Mouse (Mus musculus) hindbrain, embryonic 13.5 days (tissue): Measurements from ENCODE around the gene Gm4858. TPM values are rescaled to one million over a fixed set of nuclear protein-coding genes. Genes with fewer than 3 reads are reported as not detected.

Experiments used
- ATAC-seq: fragments of 200-750 bp; cut with Nextera tagmentation; 2 replicates; pipeline ENCODE4 v1.8.0; 2017; ENCODE audit warnings: moderate TSS enrichment; ENCODE audit not compliant: low FRiP score
- H3K27ac ChIP-seq: fragments of 300-500 bp; sonication (generic); 2 replicates; pipeline ENCODE4 v1.5.1; 2015; ENCODE audit warnings: inconsistent platforms, mild to moderate bottlenecking, moderate library complexity
- H3K27me3 ChIP-seq: fragments of 300-500 bp; sonication (generic); 2 replicates; pipeline ENCODE4 v1.6.1; 2015; ENCODE audit warnings: mild to moderate bottlenecking, inconsistent platforms
- H3K36me3 ChIP-seq: fragments of 300-500 bp; sonication (generic); 2 replicates; pipeline ENCODE4 v1.6.1; 2015; ENCODE audit warnings: mild to moderate bottlenecking, inconsistent platforms
- H3K4me1 ChIP-seq: fragments of 300-500 bp; sonication (generic); replicated peaks from 2 replicates; pipeline ENCODE4 v1.6.1; 2015; ENCODE audit warnings: inconsistent platforms
- H3K4me2 ChIP-seq: fragments of 300-500 bp; sonication (generic); 2 replicates; pipeline ENCODE4 v1.6.1; 2015; ENCODE audit warnings: inconsistent platforms, mild to moderate bottlenecking, moderate library complexity
- H3K4me3 ChIP-seq: fragments of 300-500 bp; sonication (generic); 2 replicates; pipeline ENCODE4 v1.5.1; 2015; ENCODE audit warnings: mild to moderate bottlenecking, inconsistent platforms
- H3K9ac ChIP-seq: fragments of 300-500 bp; sonication (generic); 2 replicates; pipeline ENCODE4 v1.6.1; 2015; ENCODE audit warnings: mild to moderate bottlenecking, inconsistent platforms
- H3K9me3 ChIP-seq: fragments of 300-500 bp; sonication (generic); 2 replicates; pipeline ENCODE4 v1.6.1; 2016; ENCODE audit warnings: inconsistent platforms
- WGBS: fragments of 180-500 bp; shearing (Covaris S2); methylation state at CpG from one replicate; pipeline ENCODE4 v1.1.7; 2015; 5-methylcytosine and 5-hydroxymethylcytosine counted together
- polyA plus RNA-seq: library from polyadenylated mRNA; unstranded; fragments of >200 nt; fragmentation: Nextera tagmentation; extraction: Ambion mirVana; gene quantifications from 2 replicates; pipeline ENCODE4 v1.2.1, GENCODE M21; 2015

Gm4858 gene
- polyA plus RNA-seq, 1 experiment from 2014 or later, result not detected

GRCm38 (mm10) chr3:93119101-93119500 is 50.5 kb downstream of the Gm4858 start:
- Histone ChIP-seq H3K4me2 (no peak overlapping the region), H3K36me3 (no peaks in the 10 kb centered on the region), H3K4me1 (no peaks in the 10 kb centered on the region), H3K27ac (no peak overlapping the region), H3K4me3 (no peak overlapping the region), H3K27me3 (no peaks in the 10 kb centered on the region), H3K9ac (no peak overlapping the region), H3K9me3 (no peaks in the 10 kb centered on the region)
- 46% methylated on average over 4 of the region's 4 CpGs for WGBS
- no peak for ATAC-seq

Other genes starting within 250 kb of the Gm4858 start
- gene Kprp, start 241.6 kb upstream of the Gm4858 start, polyA plus RNA-seq, result not detected in 2 replicates
- not detected in 2 replicates for gene Lce1l, start 217.5 kb upstream of the Gm4858 start, polyA plus RNA-seq
- not detected in 2 replicates for gene 2310050C09Rik, start 198.6 kb upstream of the Gm4858 start, polyA plus RNA-seq
- gene Lce3a, start 142.6 kb upstream of the Gm4858 start, polyA plus RNA-seq, result not detected in 2 replicates
- gene Lce3b, start 135.8 kb upstream of the Gm4858 start, polyA plus RNA-seq, result not detected in 2 replicates
- gene Lce3c, start 124.3 kb upstream of the Gm4858 start, polyA plus RNA-seq, result not detected in 2 replicates
- gene Lce3d, start 111.4 kb upstream of the Gm4858 start, polyA plus RNA-seq, result not detected in 2 replicates
- gene Lce3e, start 101.8 kb upstream of the Gm4858 start, polyA plus RNA-seq, result not detected in 2 replicates
- gene Lce3f, start 76.6 kb upstream of the Gm4858 start, polyA plus RNA-seq, result not detected in 2 replicates
- 1.1 and 1.6 TPM in 2 replicates for gene Crct1, start 53.1 kb upstream of the Gm4858 start, polyA plus RNA-seq
- gene Lce1m, start 49.8 kb upstream of the Gm4858 start, polyA plus RNA-seq, result not detected in 2 replicates
- not detected in 2 replicates for gene Crnn, start 76.0 kb downstream of the Gm4858 start, polyA plus RNA-seq
- not detected in 2 replicates for gene Flg2, start 128.5 kb downstream of the Gm4858 start, polyA plus RNA-seq
- not detected in 2 replicates for gene Flg, start 204.7 kb downstream of the Gm4858 start, polyA plus RNA-seq